Mouse (Mus musculus) CH12F3 (cell line): ENCODE data around the gene St7.
"Not testable (repeated sequence)": the region's sequence is repeated elsewhere in the genome, so short reads cannot be mapped to it uniquely, and the experiment has no call there.

Experiments
- in situ Hi-C: fragments of 300-500 bp; cut with MboI; formaldehyde crosslinking; loops from 2 replicates; pipeline ENCODE4 v1.14.3; 2020; ENCODE audit warnings: low sequenced_read_pairs

The St7 gene

GRCm38 (mm10) chr6:17692647-17693046 is at the start of gene St7:
Gene St7, plus strand, starts transcription at chr6:17692933.
- in situ Hi-C loops = no loop called here

- in situ Hi-C loops = no loop called here
Measured at GRCm38 (mm10) chr6:17646107-17646506, 46.6 kb upstream of the St7 start.

- in situ Hi-C loops = no loop called here
Measured at GRCm38 (mm10) chr6:17652132-17652531, 40.6 kb upstream of the St7 start.

GRCm38 (mm10) chr6:17655080-17655479 is 37.7 kb upstream of the St7 start:
- in situ Hi-C loops = no loop called here

- in situ Hi-C loops = no loop called here
Measured at GRCm38 (mm10) chr6:17657308-17657707, 35.4 kb upstream of the St7 start.

GRCm38 (mm10) chr6:17665348-17665747 is 27.4 kb upstream of the St7 start:
- in situ Hi-C loops = no loop called here

- in situ Hi-C loops = no loop called here
Measured at GRCm38 (mm10) chr6:17666024-17666423, 26.7 kb upstream of the St7 start.

GRCm38 (mm10) chr6:17667813-17668212 is 24.9 kb upstream of the St7 start:
- in situ Hi-C loops = no loop called here

GRCm38 (mm10) chr6:17668334-17668733 is 24.4 kb upstream of the St7 start:
- in situ Hi-C loops = no loop called here

GRCm38 (mm10) chr6:17669826-17670225 is 22.9 kb upstream of the St7 start:
- in situ Hi-C loops = no loop called here

GRCm38 (mm10) chr6:17675019-17675756 is 17.5 kb upstream of the St7 start:
- in situ Hi-C loops = loop anchor here (5.0 kb wide), 1 partner anchor 157 kb away; no protein-coding TSS in a partner anchor

- in situ Hi-C loops = loop anchor here (5.0 kb wide), 1 partner anchor 155 kb away; no protein-coding TSS in a partner anchor
Measured at GRCm38 (mm10) chr6:17677008-17677407, 15.7 kb upstream of the St7 start.

GRCm38 (mm10) chr6:17680266-17680925 is 12.3 kb upstream of the St7 start:
- in situ Hi-C loops = no loop called here

- in situ Hi-C loops = no loop called here
Measured at GRCm38 (mm10) chr6:17681810-17682209, 10.9 kb upstream of the St7 start.

GRCm38 (mm10) chr6:17688676-17689075 is 4.1 kb upstream of the St7 start:
- in situ Hi-C loops = no loop called here

GRCm38 (mm10) chr6:17693726-17694549 is 1.2 kb downstream of the St7 start:
- in situ Hi-C loops = no loop called here

GRCm38 (mm10) chr6:17694550-17694951 is 1.8 kb downstream of the St7 start:
- in situ Hi-C loops = no loop called here

- in situ Hi-C loops = no loop called here
Measured at GRCm38 (mm10) chr6:17696321-17696734, 3.6 kb downstream of the St7 start.

- in situ Hi-C loops = no loop called here
Measured at GRCm38 (mm10) chr6:17700936-17701612, 8.3 kb downstream of the St7 start.

GRCm38 (mm10) chr6:17704038-17704437 is 11.3 kb downstream of the St7 start:
- in situ Hi-C loops = not testable (repeated sequence)

GRCm38 (mm10) chr6:17705973-17706372 is 13.2 kb downstream of the St7 start:
- in situ Hi-C loops = no loop called here
